Mouse (Mus musculus): ENCODE measurements at regions not wholly inside any gene's neighbourhood (a gene's known extent, or its start where the extent isn't known, plus 50 kb on each side); places are given as distances from the start of the nearest gene placed in this dataset.

DNA sequence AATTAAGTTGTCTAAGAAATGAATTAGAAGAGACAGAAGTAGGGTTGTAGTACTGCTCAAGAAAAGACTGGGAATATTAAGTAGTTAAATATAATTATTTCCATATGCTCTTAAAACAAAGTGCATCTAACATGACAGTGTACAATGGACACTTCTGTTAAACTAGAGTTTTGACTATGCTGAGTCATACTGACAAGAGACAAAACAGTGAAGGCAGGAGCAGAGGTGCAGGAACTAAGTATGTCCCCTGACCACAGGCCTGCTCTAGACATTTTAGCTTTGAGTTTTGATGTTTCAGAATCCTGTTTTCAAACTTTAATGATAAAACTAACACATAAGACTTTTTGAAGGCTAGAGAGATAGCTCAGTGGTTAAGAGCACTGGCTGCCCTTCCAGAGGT, 123.6 kb downstream of the Mex3b start:
- TF ChIP-seq CTCF (IDR thresholded peaks at IDR 0.05; ENCODE audit: low read depth, low read length): no peak
- no peak for TF ChIP-seq POLR2A (IDR thresholded peaks at IDR 0.05; ENCODE audit: extremely low read depth, insufficient read depth, low read length)

All from liver, adult 2 months (tissue).